ENCODE assay signal across 17 mouse cellular contexts in the genomic region with DNA sequence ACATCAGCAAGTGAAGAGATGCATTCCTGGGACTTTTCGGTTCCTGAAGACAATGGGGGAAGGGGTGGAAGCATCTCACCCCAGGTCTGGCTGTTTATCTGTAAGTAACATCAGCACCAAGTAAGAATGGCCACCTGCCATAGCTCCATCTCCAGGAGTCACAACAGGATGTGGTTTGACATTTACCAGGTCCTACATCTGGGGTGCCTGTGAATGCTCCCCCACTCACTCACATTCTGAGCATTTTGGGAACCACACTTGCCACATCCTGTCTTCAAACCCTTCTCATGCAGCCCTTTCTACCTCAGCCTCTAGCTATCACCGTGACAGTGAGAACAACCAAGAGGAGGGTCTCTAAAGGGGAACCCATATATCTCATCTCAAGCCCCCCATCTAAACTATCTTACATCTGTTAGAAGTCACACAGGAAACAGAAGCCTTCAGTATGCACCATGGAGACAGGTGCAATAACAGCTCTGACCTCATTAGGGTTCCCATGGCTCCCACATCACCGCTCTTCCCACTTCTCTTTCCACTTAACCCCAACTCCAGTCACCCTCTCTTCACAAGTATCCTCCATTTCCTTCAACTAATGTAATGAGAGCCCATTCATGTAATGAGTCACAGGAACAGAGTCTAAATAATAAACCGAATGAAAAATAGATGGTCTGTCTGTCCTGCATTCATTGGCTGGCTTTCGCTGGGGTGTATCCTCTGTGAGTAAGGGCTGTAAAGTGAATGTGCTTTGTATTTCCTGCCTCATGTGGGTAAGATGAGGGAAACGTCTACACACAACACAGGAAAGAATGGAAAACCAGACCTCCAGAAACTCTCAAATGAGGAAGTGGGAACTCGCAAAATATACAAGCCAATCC. TPM values are rescaled to one million over a fixed set of nuclear protein-coding genes. Genes with fewer than 3 reads are reported as not detected.
A peak's percentile ranks its signal among the peaks of the same experiment; 100 is the strongest.
DNase-seq lines count a peak whose midpoint lies in the region; ATAC-seq lines count a peak whose summit lies in the region.
"Had no signal": no experiment of that assay in that cellular context is flagged by ENCODE, and none has a peak within 500 bp of the region (broad histone marks: within the 10 kb centered on the region; RNA-seq: fewer than 3 reads in every experiment).

No protein-coding gene starts in this region.

- no peak for ATAC-seq in midbrain, embryonic 11.5 days (ENCODE audit: low FRiP score)
- peak; percentile 77 to 84 for ATAC-seq in hematopoietic stem cell, adult 5-6 weeks (replicated peaks in 1 of 2; ENCODE audit: insufficient read depth in 1 of 2, low FRiP score in 2 of 2, low TSS enrichment in 1 of 2, low read depth in 1 of 2, poor library complexity in 2 of 2, severe bottlenecking in 2 of 2)
- ATAC-seq: forebrain, embryonic 16.5 days had no signal

- WGBS in midbrain, embryonic 11.5 days, result 85% methylated on average over 7 of the region's 7 CpGs
- WGBS in midbrain, embryonic 10.5 days, result 88% methylated on average over 7 of the region's 7 CpGs

- H3K9me3 ChIP-seq in midbrain, embryonic 11.5 days (ENCODE audit: control insufficient read depth, low read length), result no peaks in the 10 kb centered on the region
- no peaks in the 10 kb centered on the region for H3K9me3 ChIP-seq in midbrain, embryonic 10.5 days (replicated peaks)
- H3K9me3 ChIP-seq: embryonic facial prominence, embryonic 12.5 days; heart, embryonic 12.5 days; limb, embryonic 10.5 days had no signal

- no peaks in the 10 kb centered on the region for H3K36me3 ChIP-seq in midbrain, embryonic 11.5 days (ENCODE audit: control insufficient read depth, insufficient read depth, low read length)
- H3K36me3 ChIP-seq in midbrain, embryonic 10.5 days, result no peaks in the 10 kb centered on the region
- H3K36me3 ChIP-seq: embryonic facial prominence, embryonic 12.5 days; heart, embryonic 12.5 days; limb, embryonic 10.5 days had no signal

- H3K4me3 ChIP-seq in midbrain, embryonic 11.5 days (ENCODE audit: low read depth, low read length), result no peak overlapping the region
- H3K4me3 ChIP-seq in midbrain, embryonic 10.5 days, result no peak overlapping the region
- H3K4me3 ChIP-seq: embryonic facial prominence, embryonic 12.5 days; heart, embryonic 12.5 days; limb, embryonic 10.5 days had no signal

- no peak overlapping the region for H3K9ac ChIP-seq in midbrain, embryonic 11.5 days (ENCODE audit: low read length)
- H3K9ac ChIP-seq: embryonic facial prominence, embryonic 12.5 days; heart, embryonic 12.5 days had no signal

- DNase-seq in midbrain, embryonic 11.5 days (ENCODE audit: low spot score, missing footprints), result peak; percentile 2
- no peak for DNase-seq in midbrain, embryonic 10.5 days (ENCODE audit: low spot score)
- peak; percentile 40 to 49 for DNase-seq in spleen, adult 18-20 months
- DNase-seq in layer of hippocampus, adult 8-10 months (ENCODE audit: low spot score in 2 of 2), result no peak
- DNase-seq in left cerebral cortex, postnatal 4 days, result no peak
- DNase-seq in embryo, embryonic 11 days, result no peak
- DNase-seq: adrenal gland, postnatal 25 days; cerebellum, adult 2 months; kidney, adult 11 months had no signal

- H3K27ac ChIP-seq in midbrain, embryonic 11.5 days (ENCODE audit: low read depth, low read length), result no peak overlapping the region
- H3K27ac ChIP-seq in midbrain, embryonic 10.5 days (replicated peaks), result no peak overlapping the region
- H3K27ac ChIP-seq: embryonic facial prominence, embryonic 12.5 days; limb, embryonic 10.5 days; macrophage had no signal

- H3K27me3 ChIP-seq in midbrain, embryonic 11.5 days (ENCODE audit: control insufficient read depth, insufficient read depth, low read length), result no peaks in the 10 kb centered on the region
- H3K27me3 ChIP-seq in midbrain, embryonic 10.5 days (ENCODE audit: low read depth, poor library complexity, severe bottlenecking), result no peaks in the 10 kb centered on the region
- H3K27me3 ChIP-seq: embryonic facial prominence, embryonic 12.5 days; heart, embryonic 12.5 days had no signal

- intact Hi-C loops in left cerebral cortex, postnatal 4 days (cut with DNase I), result loop anchor here (5.0 kb wide), 1 partner anchor 292 kb away; no protein-coding TSS in a partner anchor

- no peak overlapping the region for H3K4me2 ChIP-seq in midbrain, embryonic 11.5 days
- H3K4me2 ChIP-seq: embryonic facial prominence, embryonic 12.5 days; heart, embryonic 12.5 days had no signal

- H3K4me1 ChIP-seq in midbrain, embryonic 11.5 days (ENCODE audit: control insufficient read depth, insufficient read depth, low read length), result no peaks in the 10 kb centered on the region
- no peaks in the 10 kb centered on the region for H3K4me1 ChIP-seq in midbrain, embryonic 10.5 days
- H3K4me1 ChIP-seq: embryonic facial prominence, embryonic 12.5 days; heart, embryonic 12.5 days; limb, embryonic 10.5 days had no signal

RNA-seq across cellular contexts. Expression of a gene that starts 32.9 kb away (rescaled TPM):
- not detected in 2 replicates for polyA plus RNA-seq in midbrain, embryonic 11.5 days (2014; fragmentation: Nextera tagmentation; extraction: Ambion mirVana)
- polyA plus RNA-seq in midbrain, embryonic 10.5 days (2016; fragmentation: Nextera tagmentation; extraction: Ambion mirVana), result not detected in 2 replicates
- total RNA-seq in hematopoietic stem cell, adult 5-6 weeks (2017), result not detected in 2 replicates
- not detected for total RNA-seq in layer of hippocampus, adult 8-10 months (2022)
- not detected for total RNA-seq in left cerebral cortex, postnatal 4 days (2021)
- total RNA-seq: adrenal gland, postnatal 25 days; layer of hippocampus, adult 18-20 months had no signal
- polyA plus RNA-seq: cerebellum, adult 2 months; embryonic facial prominence, embryonic 12.5 days; forebrain, embryonic 16.5 days; heart, embryonic 12.5 days; limb, embryonic 10.5 days; macrophage; neural tube, embryonic 14.5 days had no signal

RNA-seq across cellular contexts. Expression of a gene that starts 50.8 kb away (rescaled TPM):
- 9.9 and 10.7 TPM in 2 replicates for polyA plus RNA-seq in midbrain, embryonic 11.5 days (2014; fragmentation: Nextera tagmentation; extraction: Ambion mirVana)
- polyA plus RNA-seq in midbrain, embryonic 10.5 days (2016; fragmentation: Nextera tagmentation; extraction: Ambion mirVana), result 13.9 and 17.0 TPM in 2 replicates
- 10.7 and 17.9 TPM in 2 replicates for total RNA-seq in hematopoietic stem cell, adult 5-6 weeks (2017)
- 10 to 100 TPM; 75.3 to 83.9 (median 78.7) TPM for total RNA-seq in layer of hippocampus, adult 8-10 months (2022)
- 100 to 1,000 TPM; 165 to 178 TPM for total RNA-seq in left cerebral cortex, postnatal 4 days (2021)

Comparison
In these comparisons a context has a peak if more than half of its experiments do, and no peak if none do; other contexts are left out.
1. DNase-seq: peak in midbrain, embryonic 11.5 days (single experiment) and spleen, adult 18-20 months (2 of 2); none in midbrain, embryonic 10.5 days (single experiment), layer of hippocampus, adult 8-10 months (0 of 2), left cerebral cortex, postnatal 4 days (single experiment) and embryo, embryonic 11 days (single experiment).